Mouse (Mus musculus): ENCODE results near the gene Mrpl23. TPM values are rescaled to one million over a fixed set of nuclear protein-coding genes. Genes with fewer than 3 reads are reported as not detected.

Mrpl23 gene
- total RNA-seq, 2 experiments from 2014 or later, result 5.0 to 5.2 TPM

DNA sequence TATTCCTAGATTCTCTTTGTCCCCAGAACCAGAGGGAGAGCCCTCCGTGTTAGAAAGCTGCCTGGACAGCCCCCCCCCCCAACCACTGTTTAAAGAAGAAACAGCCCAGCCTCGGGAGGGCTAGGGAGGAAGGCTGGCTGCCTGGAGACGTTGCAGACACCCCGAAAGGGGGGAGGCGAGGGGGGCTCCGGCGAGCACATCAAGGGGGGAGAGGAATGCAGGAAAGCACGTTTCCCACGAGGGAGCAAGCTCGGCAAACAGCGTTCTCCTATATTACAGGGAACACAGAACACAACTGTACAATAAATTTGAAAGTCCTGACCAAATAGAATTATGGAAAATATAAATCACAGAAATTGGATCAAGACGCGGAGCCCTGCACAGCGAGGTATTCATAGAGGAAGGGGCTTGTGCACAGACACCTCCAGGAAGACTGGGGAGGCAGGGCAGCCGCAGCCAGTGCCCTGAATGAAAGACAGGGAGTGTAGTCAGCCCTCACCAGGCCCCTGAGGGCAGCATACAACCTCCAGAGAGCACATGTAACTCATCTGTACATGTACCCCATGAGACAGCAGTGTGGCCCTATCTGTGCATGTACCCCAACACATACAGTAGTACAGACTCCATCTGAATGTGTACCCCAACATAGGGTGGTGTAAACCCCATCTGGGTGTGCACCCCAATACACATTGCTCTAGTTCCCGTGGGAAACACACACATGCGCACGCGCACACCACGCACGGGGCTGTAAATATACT is 16.1 kb upstream of the Mrpl23 start:
- intact Hi-C loops (cut with DNase I; ENCODE audit: low total_unique reads), result no loop called here

DNA sequence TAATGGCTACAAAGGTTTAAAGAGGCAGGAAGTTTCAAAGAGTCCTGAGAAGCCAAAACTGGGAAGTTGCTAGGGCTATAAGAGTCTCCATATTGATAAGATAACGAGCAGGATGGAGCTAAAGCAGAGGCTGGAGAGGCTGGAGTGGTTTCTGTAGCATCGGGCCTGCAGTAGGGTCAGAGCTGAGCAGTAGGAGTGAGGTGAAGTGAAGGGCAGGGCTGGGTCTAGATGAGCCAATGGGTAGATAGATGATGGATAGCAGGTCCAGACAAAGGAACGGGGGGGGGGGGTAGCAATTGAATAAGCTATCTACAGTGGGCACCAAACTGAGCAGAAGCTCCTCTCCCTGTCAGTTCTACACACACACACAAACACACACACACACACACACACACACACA is 15.0 kb upstream of the Mrpl23 start:
- intact Hi-C loops (cut with DNase I; ENCODE audit: low total_unique reads), result no loop called here
- no peak for DNase-seq

More for the DNA sequence above, 16.1 kb upstream of the Mrpl23 start:
- peak; percentile 38 for DNase-seq

DNA sequence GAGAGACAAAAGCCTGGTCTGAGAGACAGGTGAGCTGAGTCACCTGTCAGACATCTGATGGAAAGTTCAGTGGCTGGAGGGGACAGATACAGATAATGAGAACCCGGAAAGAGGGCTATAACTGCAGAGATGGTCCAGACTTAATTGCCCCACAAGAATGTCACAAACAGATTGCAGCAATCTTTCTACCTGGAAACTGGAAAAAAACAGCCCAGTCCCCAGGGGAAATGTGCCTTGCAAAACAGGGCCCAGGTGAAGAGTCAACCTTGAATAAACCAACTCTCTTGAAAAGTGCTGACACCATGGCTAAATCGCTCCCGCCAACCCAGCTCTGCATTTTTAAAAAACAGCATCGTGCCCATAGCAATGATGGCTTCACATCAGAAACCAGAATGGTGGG is 12.2 kb upstream of the Mrpl23 start:
- intact Hi-C loops (cut with DNase I; ENCODE audit: low total_unique reads), result no loop called here
- DNase-seq, result no peak

DNA sequence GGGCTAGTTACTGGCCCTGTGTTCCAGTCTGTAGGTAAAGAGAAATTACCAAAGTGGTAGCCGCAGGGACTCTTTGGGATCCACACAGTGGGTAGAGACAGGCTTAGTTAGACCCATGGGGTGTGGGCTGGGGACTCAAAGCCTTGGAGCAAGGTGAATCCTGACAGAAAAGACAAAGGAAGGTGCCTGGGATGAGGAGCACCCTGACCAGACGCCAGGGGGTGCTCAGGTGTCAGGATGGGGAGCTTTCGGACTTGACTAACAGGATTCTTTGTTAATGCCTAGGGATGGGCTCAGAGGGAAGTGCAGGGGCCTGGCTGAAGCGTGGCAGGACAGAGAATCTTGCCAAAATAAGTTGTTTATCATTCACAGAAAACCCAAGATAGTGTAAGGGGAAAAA is 10.1 kb upstream of the Mrpl23 start:
- intact Hi-C loops (cut with DNase I; ENCODE audit: low total_unique reads), result no loop called here
- peak; percentile 65 for DNase-seq

DNA sequence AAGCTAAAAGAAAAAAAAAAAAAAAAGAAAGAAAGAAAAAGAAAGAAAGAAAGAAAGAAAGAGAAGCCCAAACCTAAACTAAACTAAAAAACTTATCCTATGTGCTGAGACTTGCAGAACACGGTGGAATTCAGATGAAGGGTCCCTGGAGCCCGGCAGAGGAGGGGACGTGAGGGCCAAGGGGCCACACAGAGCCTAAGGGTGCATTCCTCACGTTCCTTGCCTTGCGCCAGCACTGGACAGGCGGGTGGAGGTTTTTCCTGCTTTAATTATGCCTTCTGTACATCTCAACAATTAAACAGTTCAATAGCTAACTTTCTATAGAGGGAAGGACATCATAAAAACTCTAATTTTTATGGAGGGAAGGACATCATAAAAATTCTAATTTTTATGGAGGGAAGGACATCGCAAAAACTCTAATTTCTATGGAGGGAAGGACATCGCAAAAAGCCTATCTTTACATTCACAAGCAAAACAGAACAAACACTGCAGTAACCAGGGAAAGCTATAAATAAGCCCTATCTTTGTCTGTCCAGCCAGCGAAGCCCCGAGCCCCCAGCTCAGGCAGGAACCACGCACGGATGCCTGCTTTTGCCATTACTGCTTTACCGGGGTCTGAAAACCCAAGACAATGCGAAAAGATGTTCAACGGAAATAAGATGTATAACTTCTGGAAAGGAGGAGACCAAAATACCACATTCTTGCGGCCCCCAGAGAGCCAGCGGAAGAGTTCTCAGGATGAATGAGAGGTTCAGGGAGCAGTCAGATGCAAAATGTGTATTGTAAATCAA is 9.1 kb upstream of the Mrpl23 start:
- no peak for DNase-seq
- intact Hi-C loops (cut with DNase I; ENCODE audit: low total_unique reads), result no loop called here

DNA sequence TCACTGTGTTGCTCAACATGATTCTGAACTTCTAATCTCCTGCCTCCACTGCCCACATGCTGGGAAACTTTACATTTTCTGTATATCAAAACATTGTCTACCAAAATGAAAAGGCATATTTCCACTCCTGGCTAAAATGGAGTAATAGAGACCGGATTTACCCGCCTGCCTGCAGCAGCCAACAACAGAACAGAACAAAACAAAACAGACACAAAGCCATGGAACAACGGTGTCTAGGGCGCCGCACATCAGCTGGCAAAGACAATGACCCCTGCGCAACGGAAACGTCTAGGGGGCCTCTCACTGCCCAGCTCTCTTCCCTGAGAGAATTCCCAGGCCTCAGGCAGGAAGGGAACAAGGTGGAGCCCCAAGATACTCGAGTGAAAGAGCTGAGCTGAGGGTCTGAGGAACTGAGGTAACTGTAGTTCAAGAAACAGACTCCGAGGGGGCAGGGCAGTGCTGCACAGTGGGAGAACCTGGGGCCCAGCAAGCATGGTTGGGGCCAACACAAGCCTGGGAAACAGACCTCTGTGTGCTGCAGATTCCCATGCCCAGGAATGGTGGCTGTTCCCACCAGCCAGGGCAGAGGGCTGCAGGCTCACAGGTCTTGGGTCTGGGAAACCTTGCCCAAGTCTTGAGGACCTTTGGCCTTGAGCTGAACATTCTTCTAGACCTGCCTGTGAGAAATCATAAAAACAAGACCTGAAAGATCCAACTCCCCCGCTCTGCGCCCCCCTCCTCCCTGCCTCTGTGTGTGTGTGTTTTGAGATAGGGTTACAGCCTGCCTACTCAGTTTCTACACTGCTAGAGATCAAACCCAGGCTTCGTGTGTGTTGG is 6.9 kb upstream of the Mrpl23 start:
- no peak for DNase-seq
- intact Hi-C loops (cut with DNase I; ENCODE audit: low total_unique reads), result no loop called here

DNA sequence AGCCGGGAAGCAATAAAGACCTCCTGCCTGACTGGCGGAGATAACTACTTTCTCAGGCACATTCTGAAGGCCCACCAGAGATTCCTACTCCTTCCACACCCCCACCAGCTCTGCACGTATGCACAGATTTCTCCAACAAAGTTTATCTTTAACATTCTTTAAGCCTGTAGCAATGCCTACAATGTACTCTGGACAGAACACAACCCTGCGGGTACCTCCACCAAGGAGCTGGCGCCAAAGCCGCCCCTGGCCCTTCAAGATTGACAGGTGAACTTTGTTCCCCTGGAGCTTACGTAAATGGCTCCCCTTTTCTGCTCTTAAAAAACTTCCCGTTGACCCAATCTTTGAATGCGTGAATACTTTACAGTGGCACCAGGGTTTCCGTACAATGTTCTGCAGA is 3.1 kb upstream of the Mrpl23 start:
- no peak for DNase-seq
- intact Hi-C loops (cut with DNase I; ENCODE audit: low total_unique reads), result no loop called here

DNA sequence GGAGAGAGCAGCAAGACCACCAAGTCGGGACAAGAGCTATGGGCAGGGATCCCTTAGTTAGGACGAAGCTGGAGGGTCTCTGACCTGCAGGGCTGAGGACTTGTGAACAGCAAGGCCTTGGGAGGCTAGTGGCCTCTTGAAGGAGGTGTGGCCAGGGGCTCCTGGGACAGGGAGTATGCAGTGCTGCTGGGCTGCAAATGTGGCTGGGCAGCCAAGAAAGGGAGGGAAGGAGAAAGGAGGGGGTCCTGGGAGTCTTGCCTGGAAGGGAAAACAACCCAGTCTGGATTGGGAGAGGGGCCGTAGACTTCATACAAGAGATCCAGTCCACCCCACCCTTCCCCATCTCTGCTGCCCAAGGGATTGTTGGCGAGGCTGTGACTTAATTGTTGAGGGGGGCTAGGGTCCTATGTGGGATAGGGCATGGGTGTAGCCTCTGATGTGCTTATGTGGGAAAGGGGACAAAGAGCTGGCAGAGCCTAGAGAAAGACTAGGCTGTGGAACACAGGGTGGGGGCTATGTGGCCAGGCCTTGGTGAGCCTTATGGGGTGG is 439 bp upstream of the Mrpl23 start:
- intact Hi-C loops (cut with DNase I; ENCODE audit: low total_unique reads), result no loop called here
- DNase-seq, result peak; percentile 78

DNA sequence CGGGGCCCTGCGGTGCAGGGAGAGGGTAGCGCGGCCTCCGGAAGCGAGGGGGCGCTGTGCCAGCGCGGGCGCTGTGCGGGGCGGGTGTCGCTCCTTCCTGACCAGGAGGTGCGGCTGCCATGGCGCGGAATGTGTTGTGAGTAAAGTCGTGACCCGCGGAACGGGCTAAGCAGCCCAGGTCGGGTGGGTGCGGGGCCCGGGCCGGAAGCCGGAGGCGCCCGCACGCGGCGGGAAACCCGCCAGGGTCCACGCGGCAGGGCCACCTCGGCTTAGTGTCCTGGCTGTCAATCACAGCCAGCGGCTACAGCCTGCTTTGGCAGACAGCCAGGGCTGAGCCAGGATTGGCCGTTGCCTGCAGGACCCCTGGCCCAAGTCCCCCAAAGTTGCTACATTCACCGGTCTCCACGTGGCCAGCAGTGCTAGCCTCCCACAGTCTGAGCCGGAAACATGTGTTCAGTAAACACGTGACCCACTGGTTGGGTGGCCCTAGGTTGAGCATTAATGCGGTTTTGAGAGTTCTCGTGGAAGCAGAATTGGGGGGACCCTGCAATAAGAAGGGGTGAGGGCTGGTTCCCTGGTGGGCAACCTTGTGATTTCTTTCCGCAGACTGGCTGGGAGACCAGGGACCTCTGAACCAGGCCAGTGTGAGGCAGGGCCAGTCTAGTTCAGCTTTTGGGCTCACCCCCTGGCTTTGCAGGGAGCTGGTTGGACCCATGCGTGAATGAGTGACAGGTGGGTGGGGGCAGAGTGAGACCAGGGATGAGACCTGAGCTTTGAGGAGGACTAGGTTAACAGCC is 771 bp downstream of the Mrpl23 start:
- intact Hi-C loops (cut with DNase I; ENCODE audit: low total_unique reads), result no loop called here
- peak; percentile 87 for DNase-seq

DNA sequence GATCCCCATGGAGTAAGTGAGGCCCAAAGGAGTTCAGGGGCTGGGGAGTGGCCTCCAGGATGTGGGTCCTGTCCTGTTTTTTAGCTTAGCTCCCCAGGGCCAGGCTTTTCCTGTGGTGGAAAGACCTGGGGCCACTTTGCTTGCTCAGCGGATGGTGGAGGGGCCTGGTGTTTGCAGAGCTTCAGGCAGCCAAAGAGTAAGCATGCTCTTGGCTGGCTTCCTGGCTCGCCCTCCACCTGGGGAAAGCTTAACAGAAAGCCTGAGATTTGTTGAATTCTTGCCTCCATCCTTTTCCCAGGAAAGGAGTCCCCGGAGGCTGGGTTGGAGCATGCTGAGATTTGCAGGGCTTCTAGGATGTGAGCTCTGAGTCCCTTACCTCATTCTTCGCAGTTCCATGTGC is 2.6 kb downstream of the Mrpl23 start:
- intact Hi-C loops (cut with DNase I; ENCODE audit: low total_unique reads), result loop anchor here (5.0 kb wide), 1 partner anchor 142 kb away; no protein-coding TSS in a partner anchor
- DNase-seq, result peak; percentile 53

DNA sequence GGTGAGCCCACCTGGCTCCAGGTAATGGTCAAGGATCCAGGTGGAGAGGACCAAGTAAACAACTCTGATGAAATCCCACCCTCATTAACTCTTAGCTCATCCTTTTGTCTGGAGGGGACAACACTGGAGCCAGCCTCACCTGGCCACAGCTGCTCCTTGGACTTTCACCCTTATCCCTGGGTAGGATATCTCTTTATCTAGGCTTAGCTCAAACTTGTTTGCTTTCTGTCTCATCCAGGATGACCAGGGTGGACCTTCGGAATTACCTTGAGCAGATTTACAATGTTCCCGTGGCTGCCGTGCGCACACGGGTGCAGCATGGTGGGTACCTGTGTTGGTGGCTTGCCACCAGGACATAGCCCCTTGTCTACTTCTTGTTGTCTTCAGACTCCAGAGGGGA is 3.3 kb downstream of the Mrpl23 start:
- no peak for DNase-seq
- intact Hi-C loops (cut with DNase I; ENCODE audit: low total_unique reads), result loop anchor here (5.0 kb wide), 1 partner anchor 141 kb away; no protein-coding TSS in a partner anchor

DNA sequence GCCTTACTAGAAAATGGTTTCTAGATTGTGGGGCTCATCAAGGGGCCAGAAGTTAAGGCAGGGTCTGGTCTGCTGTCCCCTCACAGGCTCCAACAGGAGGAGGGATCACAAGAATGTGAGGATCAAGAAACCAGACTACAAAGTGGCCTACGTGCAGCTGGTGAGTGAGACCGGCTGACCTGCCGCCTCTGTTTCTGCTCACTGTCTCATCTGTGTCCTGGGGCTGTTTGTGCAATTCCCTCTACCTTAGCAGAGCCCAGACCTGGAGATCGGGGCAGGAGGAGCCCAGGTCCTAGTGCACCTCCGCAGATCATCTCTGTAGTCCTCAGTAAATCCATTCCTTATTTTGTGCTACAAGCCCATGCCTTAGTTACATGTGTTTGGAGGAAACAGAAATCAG is 4.7 kb downstream of the Mrpl23 start:
- no peak for DNase-seq
- intact Hi-C loops (cut with DNase I; ENCODE audit: low total_unique reads), result loop anchor here (5.0 kb wide), 1 partner anchor 140 kb away; no protein-coding TSS in a partner anchor

DNA sequence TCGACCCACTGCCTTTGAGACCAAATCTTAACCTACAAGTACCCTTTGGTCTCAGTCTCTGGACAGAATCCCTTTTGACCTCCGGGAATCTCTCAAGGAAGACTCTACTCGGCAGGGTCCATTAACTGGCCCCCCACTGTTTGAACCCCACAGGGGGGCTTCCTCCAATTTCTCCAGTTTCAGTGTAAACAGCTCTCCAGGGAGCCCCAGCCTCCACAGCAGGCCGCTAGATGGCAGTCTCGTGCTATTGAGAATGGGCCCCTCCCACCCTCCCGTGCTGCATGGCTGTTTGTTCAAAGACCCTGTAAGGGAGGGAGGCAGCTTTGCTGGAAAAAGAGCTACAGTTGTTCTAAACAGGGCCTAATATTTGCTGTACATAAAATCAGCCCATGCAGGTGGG is 5.4 kb downstream of the Mrpl23 start:
- peak; percentile 77 for DNase-seq
- intact Hi-C loops (cut with DNase I; ENCODE audit: low total_unique reads), result loop anchor here (5.0 kb wide), 1 partner anchor 139 kb away; no protein-coding TSS in a partner anchor

DNA sequence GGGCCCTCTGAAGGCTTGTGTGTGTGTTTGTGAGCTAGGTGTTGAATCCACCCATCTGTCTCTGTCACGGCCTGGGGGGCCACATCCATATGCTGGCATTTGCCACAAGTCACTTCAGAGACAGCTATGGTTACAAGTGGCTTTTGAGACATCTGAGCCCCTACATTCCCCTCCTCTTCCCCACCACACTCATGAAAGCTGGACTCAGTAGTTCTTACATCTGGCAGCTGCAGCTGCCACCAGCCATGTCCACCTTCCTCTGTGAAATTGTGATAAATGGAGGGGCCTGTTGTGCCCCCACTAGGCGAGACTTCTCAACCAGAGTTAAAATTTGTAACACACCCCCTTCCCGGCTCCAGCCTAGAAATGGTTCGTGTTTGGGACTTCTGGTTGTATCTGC is 5.8 kb downstream of the Mrpl23 start:
- DNase-seq, result no peak
- intact Hi-C loops (cut with DNase I; ENCODE audit: low total_unique reads), result loop anchor here (5.0 kb wide), 1 partner anchor 139 kb away; no protein-coding TSS in a partner anchor

DNA sequence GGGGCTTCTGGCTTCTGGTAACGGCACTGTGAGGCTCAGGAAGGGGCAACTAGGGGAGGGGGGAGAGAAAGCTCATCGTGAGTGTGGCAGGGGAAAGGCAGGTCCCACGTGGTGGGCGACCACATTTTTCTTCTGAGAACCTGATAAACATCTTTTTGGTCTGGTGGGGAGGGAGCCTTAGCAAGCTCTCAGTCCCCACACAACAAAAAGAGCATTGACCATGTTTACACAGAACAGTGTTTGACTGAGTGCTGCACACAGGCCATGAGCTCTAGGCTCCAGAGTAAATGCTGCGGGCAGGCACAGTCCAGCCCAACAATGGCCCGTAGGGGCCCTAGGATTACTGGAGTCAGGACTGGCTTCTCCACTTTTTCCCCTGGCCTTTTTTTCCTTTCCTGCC is 6.3 kb downstream of the Mrpl23 start:
- intact Hi-C loops (cut with DNase I; ENCODE audit: low total_unique reads), result loop anchor here (5.0 kb wide), 1 partner anchor 139 kb away; no protein-coding TSS in a partner anchor
- DNase-seq, result no peak

DNA sequence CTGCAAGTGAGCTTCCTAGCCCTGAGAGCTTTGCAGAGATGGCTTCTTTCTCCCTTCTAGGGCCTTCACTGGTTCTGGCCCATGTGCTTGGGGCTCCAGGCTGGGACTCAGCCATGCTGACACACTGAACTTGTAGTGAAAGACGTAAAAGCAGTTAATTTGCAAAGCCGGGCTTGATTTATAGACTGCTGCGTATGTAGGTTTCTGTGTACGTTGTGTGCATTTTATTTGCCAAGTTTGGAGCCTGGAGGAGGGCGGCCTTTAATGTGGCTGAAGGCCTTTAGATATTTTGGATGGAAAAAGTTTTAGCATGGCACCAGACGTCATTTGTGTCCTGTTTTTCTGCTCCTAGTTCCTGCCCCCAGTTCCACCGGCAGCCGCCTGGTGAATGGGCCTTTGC is 7.3 kb downstream of the Mrpl23 start:
- intact Hi-C loops (cut with DNase I; ENCODE audit: low total_unique reads), result loop anchor here (5.0 kb wide), 1 partner anchor 137 kb away; no protein-coding TSS in a partner anchor
- no peak for DNase-seq

DNA sequence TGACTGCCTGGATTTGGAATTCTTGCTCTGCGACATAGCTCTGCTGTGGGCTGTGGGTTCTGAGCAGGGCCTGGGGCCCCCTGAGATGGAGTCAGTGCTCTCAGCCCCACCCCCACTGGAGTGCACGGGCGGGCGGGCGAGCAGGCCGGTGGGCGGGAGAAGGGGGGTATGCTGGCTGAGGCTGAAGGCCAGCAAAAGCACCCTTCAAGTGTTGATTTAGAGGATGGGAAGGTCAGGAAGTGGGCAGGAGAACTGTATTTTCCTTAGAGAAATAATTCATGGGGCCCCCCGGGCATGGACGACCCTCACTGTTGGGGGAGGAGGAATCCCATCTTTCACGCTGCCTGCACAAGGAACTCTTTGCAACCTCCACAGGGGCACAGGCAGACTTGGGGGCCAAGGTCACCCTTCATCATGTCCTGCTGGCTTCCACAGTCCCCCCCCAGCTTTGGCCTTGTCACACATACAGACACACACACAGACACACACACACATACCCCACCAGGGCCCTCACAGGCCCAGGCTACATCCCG is 10.4 kb downstream of the Mrpl23 start:
- DNase-seq, result no peak
- intact Hi-C loops (cut with DNase I; ENCODE audit: low total_unique reads), result no loop called here

DNA sequence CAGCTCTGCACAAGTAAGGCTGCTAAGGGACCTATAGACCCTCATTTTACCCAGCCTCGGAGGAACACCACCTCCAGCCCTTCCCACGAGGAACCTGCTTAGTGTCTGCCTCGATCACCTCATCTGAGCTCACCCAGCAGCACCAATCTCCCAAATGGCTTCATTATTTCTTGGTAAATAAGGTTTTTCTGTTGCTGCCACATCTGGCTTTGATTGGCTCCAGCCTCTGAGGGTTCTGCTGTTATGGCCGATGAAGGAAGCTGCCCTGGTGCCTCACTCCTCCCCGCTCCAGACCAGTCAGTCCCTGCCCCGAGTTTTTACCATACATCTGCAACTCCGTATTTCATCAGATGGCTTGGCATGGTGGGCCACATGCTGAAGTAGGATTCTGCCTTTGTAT is 13.5 kb downstream of the Mrpl23 start:
- no peak for DNase-seq
- intact Hi-C loops (cut with DNase I; ENCODE audit: low total_unique reads), result no loop called here

Measured in gastrocnemius, postnatal 14 days (tissue).